Mouse (Mus musculus): ENCODE results near the gene Gsto2.

DNA sequence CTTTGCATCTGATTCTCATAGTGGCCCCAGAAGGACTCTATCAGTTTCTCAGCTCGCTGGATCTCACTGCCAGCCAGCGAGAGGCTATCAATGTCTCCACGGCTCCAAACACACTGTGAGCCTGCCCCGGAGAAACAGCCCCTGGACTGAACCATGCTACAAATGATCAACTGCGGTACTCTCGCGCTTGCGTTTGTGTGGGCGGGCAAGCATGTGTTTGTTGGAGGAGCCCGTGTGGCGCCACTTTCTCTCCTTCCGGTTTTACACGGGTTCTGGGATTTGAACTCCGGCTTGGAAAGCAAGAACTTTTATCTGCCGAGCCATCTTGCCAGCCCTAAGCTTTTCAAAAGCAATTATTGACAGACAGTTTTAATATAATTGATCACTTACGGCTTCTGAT, 33.0 kb upstream of the Gsto2 start:
- TF ChIP-seq TAL1 (IDR thresholded peaks at IDR 0.05; ENCODE audit: low read length) (no peak), GATA1 (IDR thresholded peaks at IDR 0.05; ENCODE audit: low read length) (no peak)

Measured in erythroblast, embryonic 14.5 days (primary cell).